Mouse (Mus musculus): ENCODE data around the gene Nebl. TPM values are rescaled to one million over a fixed set of nuclear protein-coding genes. Genes with fewer than 3 reads are reported as not detected.

Nebl gene
- total and polyA plus RNA-seq, 3 experiments = 4.7 to 5.4 TPM; not detected in 1

DNA sequence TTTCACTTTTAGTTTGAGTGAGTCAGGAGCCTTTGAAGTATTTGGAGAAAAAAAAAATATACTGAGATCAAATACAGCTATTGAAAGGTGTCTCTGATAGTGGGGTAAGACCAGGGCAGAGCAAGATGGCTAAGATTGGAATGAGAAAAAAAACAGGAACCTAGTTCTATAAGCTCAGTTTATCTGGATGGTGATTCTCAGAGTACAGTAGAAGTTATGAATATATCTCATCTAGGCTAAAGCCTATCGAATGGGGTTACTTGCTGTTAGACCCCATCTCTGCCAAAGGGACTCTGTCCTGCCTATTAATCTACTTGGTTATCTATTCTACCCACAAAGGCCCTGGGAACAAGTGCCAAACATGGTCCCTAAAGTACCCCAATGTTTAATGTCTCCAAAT lies 369.1 kb downstream of the Nebl start (continued):
- TF ChIP-seq TCF12 (IDR thresholded peaks at IDR 0.05; ENCODE audit: low read depth, low read length) = peak; percentile 57; the same call in 1 of the 2 replicates
- peak; percentile 78 for TF ChIP-seq ETS1 (IDR thresholded peaks at IDR 0.05; ENCODE audit: low read depth, low read length)
- peak; percentile 66 for TF ChIP-seq SIN3A (IDR thresholded peaks at IDR 0.05; ENCODE audit: low read length)

DNA sequence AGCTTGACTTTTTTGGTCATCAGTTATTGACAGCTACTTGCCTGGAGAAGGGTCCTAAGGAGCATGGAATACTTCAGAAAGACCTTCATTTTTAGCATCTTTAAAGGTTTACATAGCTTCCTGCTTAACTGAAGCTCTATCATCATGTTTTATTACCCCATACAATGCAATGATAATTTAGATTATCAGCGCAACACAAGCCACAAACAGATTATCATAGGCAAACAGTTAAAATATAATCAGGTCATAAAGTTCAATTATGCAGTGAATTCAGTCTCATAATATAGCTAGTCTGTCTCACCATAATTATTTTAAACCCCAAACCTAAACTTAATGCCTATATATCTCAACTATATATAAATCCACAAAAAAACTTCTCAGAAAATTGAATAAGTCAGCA lies 386.6 kb downstream of the Nebl start:
- no peaks in the 10 kb centered on the region for H3K79me2 ChIP-seq (ENCODE audit: control insufficient read depth, insufficient read depth, low read length, poor library complexity)
- H3K27me3 ChIP-seq (ENCODE audit: control insufficient read depth in 1 of 2, insufficient read depth in 2 of 2, low read length in 2 of 2) = no peaks in the 10 kb centered on the region
- peaks cover 0 to 8% of the 10 kb centered on the region in 2 experiments; a peak in 3 of 4 replicates for H3K4me1 ChIP-seq (ENCODE audit: control insufficient read depth in 1 of 2, insufficient read depth in 2 of 2, low read length in 2 of 2)
- H3K9ac ChIP-seq (ENCODE audit: control insufficient read depth, low read depth, low read length, poor library complexity, severe bottlenecking) = no peak overlapping the region
- no peak for DNase-seq (ENCODE audit: low read depth, low spot score)
- TF ChIP-seq CTCF (IDR thresholded peaks at IDR 0.05 in 2 of 3, conservative IDR thresholded peaks at IDR 0.05 in 1 of 3; ENCODE audit: control insufficient read depth in 1 of 3, insufficient read depth in 1 of 3, low read depth in 2 of 3, low read length in 3 of 3, poor library complexity in 1 of 3, severe bottlenecking in 1 of 3) (no peak), RCOR1 (IDR thresholded peaks at IDR 0.05; ENCODE audit: low read depth, low read length) (0 out of 2 replicates have a peak, but pooled peaks have one; percentile 7), TCF12 (IDR thresholded peaks at IDR 0.05; ENCODE audit: low read depth, low read length) (peak; percentile 63; the same call in 1 of the 2 replicates), ELF1 (IDR thresholded peaks at IDR 0.05; ENCODE audit: low read depth, low read length) (no peak), NRF1 (IDR thresholded peaks at IDR 0.05; ENCODE audit: insufficient read depth, low read depth, low read length, poor library complexity, severe bottlenecking) (no peak), GATA1 (IDR thresholded peaks at IDR 0.05; ENCODE audit: low read depth, low read length) (0 out of 2 replicates have a peak, but pooled peaks have one; percentile 31), EP300 (IDR thresholded peaks at IDR 0.05; ENCODE audit: low read depth in 1 of 2, low read length in 2 of 2) (peak; percentile 38 to 65; a peak in 3 of 4 replicates)
- H3K4me3 ChIP-seq (ENCODE audit: control insufficient read depth in 1 of 2, insufficient read depth in 1 of 2, low read depth in 2 of 2, low read length in 2 of 2) = no peak overlapping the region
- no peak overlapping the region for H3K27ac ChIP-seq (ENCODE audit: control insufficient read depth, low read depth, low read length)
- H3K9me3 ChIP-seq (replicated peaks; ENCODE audit: insufficient read depth, low read length) = no peaks in the 10 kb centered on the region
- H3K36me3 ChIP-seq (ENCODE audit: control insufficient read depth in 1 of 2, insufficient read depth in 2 of 2, low read length in 2 of 2) = peaks cover 0 to 6% of the 10 kb centered on the region in 2 experiments; a peak in 2 of 4 replicates

DNA sequence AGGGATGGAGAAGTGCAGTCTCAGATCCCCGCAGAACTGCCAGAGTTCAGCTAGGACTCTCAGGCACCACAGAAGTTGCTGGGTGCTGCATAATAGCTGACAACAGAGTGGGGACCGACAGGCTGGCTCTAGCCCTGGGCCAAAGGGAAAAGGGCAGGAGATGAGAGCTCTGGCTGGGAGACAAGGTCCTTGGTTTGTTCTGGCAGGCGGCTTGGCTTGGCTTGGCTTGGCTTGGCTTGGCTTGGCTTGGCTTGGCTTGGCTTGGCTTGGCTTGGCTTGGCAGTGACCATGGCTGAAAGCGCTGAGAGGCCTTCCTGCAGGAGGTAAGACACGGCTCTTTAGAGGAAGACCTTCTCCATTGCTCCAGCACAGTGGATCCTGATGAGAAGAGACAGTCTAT lies 395.8 kb downstream of the Nebl start:
- no peaks in the 10 kb centered on the region for H3K4me1 ChIP-seq (ENCODE audit: control insufficient read depth in 1 of 2, insufficient read depth in 2 of 2, low read length in 2 of 2)
- H3K27me3 ChIP-seq (ENCODE audit: control insufficient read depth in 1 of 2, insufficient read depth in 2 of 2, low read length in 2 of 2) = no peaks in the 10 kb centered on the region
- no peak overlapping the region for H3K9ac ChIP-seq (ENCODE audit: control insufficient read depth, low read depth, low read length, poor library complexity, severe bottlenecking)
- H3K36me3 ChIP-seq (ENCODE audit: control insufficient read depth in 1 of 2, insufficient read depth in 2 of 2, low read length in 2 of 2) = no peaks in the 10 kb centered on the region
- H3K9me3 ChIP-seq (replicated peaks; ENCODE audit: insufficient read depth, low read length) = no peaks in the 10 kb centered on the region
- TF ChIP-seq CHD2 (IDR thresholded peaks at IDR 0.05; ENCODE audit: low read length) (no peak), USF1 (IDR thresholded peaks at IDR 0.05; ENCODE audit: low read depth, low read length) (no peak), TAL1 (IDR thresholded peaks at IDR 0.05; ENCODE audit: low read length) (no peak), E2F4 (IDR thresholded peaks at IDR 0.05; ENCODE audit: borderline replicate concordance, low read depth, low read length) (no peak), MAX (IDR thresholded peaks at IDR 0.05; ENCODE audit: low read length) (no peak), POLR2AphosphoS5 (IDR thresholded peaks at IDR 0.05; ENCODE audit: borderline replicate concordance, low read depth, low read length) (no peak), BHLHE40 (IDR thresholded peaks at IDR 0.05; ENCODE audit: borderline replicate concordance, low read depth, low read length) (no peak), CTCF (IDR thresholded peaks at IDR 0.05 in 2 of 3, conservative IDR thresholded peaks at IDR 0.05 in 1 of 3; ENCODE audit: control insufficient read depth in 1 of 3, insufficient read depth in 1 of 3, low read depth in 2 of 3, low read length in 3 of 3, poor library complexity in 1 of 3, severe bottlenecking in 1 of 3) (no peak)
- H3K4me3 ChIP-seq (ENCODE audit: control insufficient read depth in 1 of 2, insufficient read depth in 1 of 2, low read depth in 2 of 2, low read length in 2 of 2) = no peak overlapping the region
- no peak overlapping the region for H3K27ac ChIP-seq (ENCODE audit: control insufficient read depth, low read depth, low read length)
- DNase-seq (ENCODE audit: low read depth, low spot score) = no peak
- no peaks in the 10 kb centered on the region for H3K79me2 ChIP-seq (ENCODE audit: control insufficient read depth, insufficient read depth, low read length, poor library complexity)
